Mouse (Mus musculus): ENCODE measurements around the gene Lonrf2. TPM values are rescaled to one million over a fixed set of nuclear protein-coding genes. Genes with fewer than 3 reads are reported as not detected.

Lonrf2 gene
- polyA plus RNA-seq, 1 experiment from 2014 or later = 0.99 TPM

DNA sequence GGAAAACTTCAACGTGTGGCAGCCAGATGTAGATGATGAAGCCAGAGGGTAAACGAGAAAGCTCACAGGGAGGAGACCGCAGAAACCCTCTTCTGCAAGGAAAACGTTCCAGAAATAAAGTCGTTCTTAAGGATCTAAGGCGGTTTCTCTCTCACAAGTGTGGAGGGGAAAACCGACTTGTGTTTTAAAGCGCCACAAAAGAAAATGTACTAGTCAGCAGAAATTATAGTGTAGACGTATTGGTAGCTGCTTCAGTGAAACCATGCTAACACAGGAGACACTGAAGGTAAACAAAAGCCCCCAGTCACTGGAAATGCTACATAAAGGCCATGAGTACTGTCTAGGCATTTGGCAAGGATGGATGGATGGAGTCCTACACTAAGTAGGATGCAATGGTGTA lies 19.2 kb downstream of the Lonrf2 start:
- Histone ChIP-seq H3K36me3 (ENCODE audit: insufficient read depth) (0 out of 2 replicates have a peak, but pooled peaks cover 3% of the 10 kb centered on the region), H3K27me3 (ENCODE audit: insufficient read depth, low read length) (no peaks in the 10 kb centered on the region), H3K27ac (ENCODE audit: low read depth) (no peak overlapping the region), H3K4me2 (no peak overlapping the region), H3K9ac (no peak overlapping the region), H3K9me3 (ENCODE audit: low read depth, low read length) (no peaks in the 10 kb centered on the region), H3K4me3 (ENCODE audit: low read depth, low read length) (no peak overlapping the region), H3K4me1 (ENCODE audit: insufficient read depth) (no peaks in the 10 kb centered on the region)
- no peak for TF ChIP-seq CTCF (IDR thresholded peaks at IDR 0.05; ENCODE audit: low read depth)
- ATAC-seq (ENCODE audit: insufficient read depth) (no peak), DNase-seq (no peak)
- 65% methylated on average over 9 of the region's 9 CpGs for WGBS

DNA sequence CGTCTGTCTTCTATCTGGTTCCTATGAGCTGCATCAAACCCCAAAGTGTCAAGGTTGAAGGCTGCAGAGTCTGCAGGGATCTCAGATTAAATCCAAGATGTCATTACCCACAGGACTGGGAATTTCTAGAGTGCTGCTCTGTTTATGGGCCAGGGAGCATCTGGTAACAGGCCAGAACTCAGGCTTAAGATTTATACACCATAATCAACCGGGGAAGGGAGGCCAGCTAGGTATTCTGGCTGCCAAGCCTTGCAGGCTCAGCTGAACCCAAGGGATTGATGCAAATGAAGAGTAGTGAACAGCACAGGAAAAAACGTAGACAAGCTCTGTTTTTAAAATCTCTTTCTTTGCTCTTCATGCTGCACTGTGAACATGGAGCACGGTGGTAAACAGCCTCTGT lies 20.2 kb downstream of the Lonrf2 start:
- no peak for TF ChIP-seq CTCF (IDR thresholded peaks at IDR 0.05; ENCODE audit: low read depth)
- Histone ChIP-seq H3K36me3 (ENCODE audit: insufficient read depth) (0 out of 2 replicates have a peak, but pooled peaks cover 3% of the 10 kb centered on the region), H3K9me3 (ENCODE audit: low read depth, low read length) (no peaks in the 10 kb centered on the region), H3K27me3 (ENCODE audit: insufficient read depth, low read length) (no peaks in the 10 kb centered on the region), H3K27ac (ENCODE audit: low read depth) (no peak overlapping the region), H3K4me2 (no peak overlapping the region), H3K4me3 (ENCODE audit: low read depth, low read length) (no peak overlapping the region), H3K4me1 (ENCODE audit: insufficient read depth) (no peaks in the 10 kb centered on the region), H3K9ac (no peak overlapping the region)
- 56% methylated on average over 4 of the region's 4 CpGs for WGBS
- no peak for DNase-seq
- no peak for ATAC-seq (ENCODE audit: insufficient read depth)

DNA sequence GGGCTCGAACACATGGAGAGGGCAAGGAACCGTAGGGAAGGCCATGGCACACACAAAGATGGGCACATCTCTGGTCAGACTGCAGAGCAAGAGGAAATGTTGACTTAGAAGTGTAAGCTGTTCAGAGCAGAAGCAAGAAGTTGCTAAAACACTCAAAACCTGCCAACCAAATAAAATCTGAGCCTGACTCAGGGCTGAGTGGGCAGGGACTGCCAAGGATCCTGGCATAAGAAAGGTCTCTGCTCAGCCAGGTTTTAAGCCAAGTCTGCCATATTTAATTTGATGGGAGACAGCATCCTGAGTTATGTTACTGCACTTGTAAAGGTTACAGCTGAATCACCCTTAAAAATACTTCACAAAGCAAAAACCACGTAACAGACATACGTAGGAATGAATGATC lies 29.4 kb downstream of the Lonrf2 start:
- ATAC-seq (ENCODE audit: insufficient read depth) (no peak), DNase-seq (no peak)
- TF ChIP-seq CTCF (IDR thresholded peaks at IDR 0.05; ENCODE audit: low read depth) = no peak
- Histone ChIP-seq H3K27ac (ENCODE audit: low read depth) (no peak overlapping the region), H3K9ac (no peak overlapping the region), H3K27me3 (ENCODE audit: insufficient read depth, low read length) (no peaks in the 10 kb centered on the region), H3K4me3 (ENCODE audit: low read depth, low read length) (no peak overlapping the region), H3K4me1 (ENCODE audit: insufficient read depth) (no peaks in the 10 kb centered on the region), H3K36me3 (ENCODE audit: insufficient read depth) (no peaks in the 10 kb centered on the region), H3K9me3 (ENCODE audit: low read depth, low read length) (no peaks in the 10 kb centered on the region), H3K4me2 (no peak overlapping the region)
- WGBS = 90% methylated on average over 4 of the region's 4 CpGs

DNA sequence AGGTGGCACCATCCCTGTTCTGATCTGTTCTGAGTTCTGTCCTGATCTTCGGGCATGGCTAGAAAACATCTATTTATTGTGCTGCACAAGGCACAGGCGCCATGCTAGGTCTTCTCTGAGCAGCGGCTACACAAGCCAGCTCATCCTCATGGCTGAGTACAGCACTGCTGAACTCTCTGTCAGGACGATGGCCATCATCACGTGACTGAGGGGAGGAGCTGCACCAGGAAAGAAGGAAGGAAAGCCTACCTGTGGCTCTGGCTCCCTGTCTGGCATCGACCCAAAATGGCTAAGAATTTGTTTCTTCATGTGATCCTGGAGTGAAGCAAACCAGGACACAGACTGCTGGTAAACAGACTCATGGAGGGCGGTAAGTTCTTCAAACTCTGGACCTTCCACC lies 36.1 kb downstream of the Lonrf2 start:
- H3K27ac ChIP-seq (ENCODE audit: low read depth) = no peak overlapping the region
- no peak overlapping the region for H3K4me3 ChIP-seq (ENCODE audit: low read depth, low read length)
- H3K9me3 ChIP-seq (ENCODE audit: low read depth, low read length) = no peaks in the 10 kb centered on the region
- DNase-seq (no peak), ATAC-seq (ENCODE audit: insufficient read depth) (no peak)
- 67% methylated on average over 7 of the region's 7 CpGs for WGBS
- no peak overlapping the region for H3K4me2 ChIP-seq
- H3K9ac ChIP-seq = no peak overlapping the region
- no peaks in the 10 kb centered on the region for H3K27me3 ChIP-seq (ENCODE audit: insufficient read depth, low read length)
- H3K36me3 ChIP-seq (ENCODE audit: insufficient read depth) = 0 out of 2 replicates have a peak, but pooled peaks cover 5% of the 10 kb centered on the region
- no peaks in the 10 kb centered on the region; the same call in 1 of the 2 replicates for H3K4me1 ChIP-seq (ENCODE audit: insufficient read depth)
- no peak for TF ChIP-seq CTCF (IDR thresholded peaks at IDR 0.05; ENCODE audit: low read depth)

DNA sequence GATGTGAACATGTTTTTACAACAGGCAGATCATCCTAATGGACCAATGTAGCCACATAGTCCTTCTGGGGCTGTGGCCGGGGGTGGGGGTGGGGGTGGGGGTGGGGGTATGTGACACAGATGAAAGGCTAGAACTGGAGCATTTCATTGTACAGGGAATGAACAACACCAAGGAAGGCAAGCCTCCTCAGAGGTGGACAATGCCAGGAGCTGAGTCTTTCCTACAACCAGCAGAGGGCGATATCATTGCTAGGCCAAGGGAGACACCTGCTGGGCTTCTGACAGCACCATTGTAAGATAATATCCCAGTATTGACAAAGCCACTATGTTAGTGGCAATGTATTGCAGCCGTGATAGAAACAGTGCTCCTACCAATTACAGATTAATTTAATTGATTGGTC lies 37.2 kb downstream of the Lonrf2 start:
- Histone ChIP-seq H3K4me3 (ENCODE audit: low read depth, low read length) (no peak overlapping the region), H3K27ac (ENCODE audit: low read depth) (no peak overlapping the region), H3K9ac (no peak overlapping the region), H3K27me3 (ENCODE audit: insufficient read depth, low read length) (no peaks in the 10 kb centered on the region), H3K4me1 (ENCODE audit: insufficient read depth) (no peaks in the 10 kb centered on the region; the same call in 1 of the 2 replicates), H3K36me3 (ENCODE audit: insufficient read depth) (0 out of 2 replicates have a peak, but pooled peaks cover 5% of the 10 kb centered on the region), H3K4me2 (no peak overlapping the region), H3K9me3 (ENCODE audit: low read depth, low read length) (no peaks in the 10 kb centered on the region)
- TF ChIP-seq CTCF (IDR thresholded peaks at IDR 0.05; ENCODE audit: low read depth) = peak; percentile 74
- WGBS = 27% methylated on average over 3 of the region's 3 CpGs
- ATAC-seq (ENCODE audit: insufficient read depth) = no peak
- DNase-seq = peak; percentile 62

DNA sequence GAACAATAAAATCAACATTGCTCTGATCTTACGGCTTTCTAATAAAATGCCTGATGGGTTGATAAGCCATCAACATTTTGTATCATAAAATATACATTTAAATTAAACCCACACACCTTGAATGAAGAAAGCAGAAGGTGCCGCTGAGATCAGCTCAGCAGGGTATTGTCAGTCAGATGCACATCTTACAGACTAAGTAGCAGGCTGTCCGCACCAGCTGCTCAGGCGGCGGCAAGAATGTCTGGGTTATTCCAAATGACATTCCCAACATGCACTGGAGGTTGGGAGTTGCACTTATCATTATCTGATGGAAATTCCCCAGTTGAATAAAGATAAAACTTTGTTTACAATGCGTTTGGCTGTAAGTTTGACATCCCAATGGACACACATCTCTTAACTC lies 39.6 kb downstream of the Lonrf2 start:
- Histone ChIP-seq H3K9me3 (ENCODE audit: low read depth, low read length) (no peaks in the 10 kb centered on the region), H3K9ac (no peak overlapping the region), H3K27ac (ENCODE audit: low read depth) (no peak overlapping the region), H3K4me1 (ENCODE audit: insufficient read depth) (no peaks in the 10 kb centered on the region; the same call in 1 of the 2 replicates), H3K4me3 (ENCODE audit: low read depth, low read length) (no peak overlapping the region), H3K27me3 (ENCODE audit: insufficient read depth, low read length) (no peaks in the 10 kb centered on the region), H3K4me2 (no peak overlapping the region), H3K36me3 (ENCODE audit: insufficient read depth) (0 out of 2 replicates have a peak, but pooled peaks cover 5% of the 10 kb centered on the region)
- no peak for ATAC-seq (ENCODE audit: insufficient read depth)
- DNase-seq = peak; percentile 31
- 63% methylated on average over 6 of the region's 6 CpGs for WGBS
- no peak for TF ChIP-seq CTCF (IDR thresholded peaks at IDR 0.05; ENCODE audit: low read depth)

DNA sequence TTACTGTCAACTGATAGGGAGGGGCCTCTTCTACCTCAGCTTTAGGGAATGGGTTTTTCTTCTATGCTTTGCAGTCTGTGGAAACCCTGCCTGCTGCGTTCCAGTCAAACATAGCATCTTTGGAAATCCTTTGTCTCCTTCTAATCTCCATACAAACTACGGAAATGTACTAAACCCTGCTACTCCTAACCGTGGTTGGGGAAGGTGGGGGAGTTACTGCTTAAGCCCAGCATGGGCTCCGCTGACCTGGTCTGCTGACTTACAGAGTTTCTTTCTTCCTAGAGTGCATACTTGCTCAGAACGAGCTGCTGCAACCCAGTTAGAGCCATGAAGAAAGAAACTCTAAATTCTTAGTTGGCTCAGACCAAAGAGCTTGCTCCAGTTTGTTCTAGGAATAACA lies 41.0 kb downstream of the Lonrf2 start:
- Histone ChIP-seq H3K27me3 (ENCODE audit: insufficient read depth, low read length) (no peaks in the 10 kb centered on the region), H3K9me3 (ENCODE audit: low read depth, low read length) (no peaks in the 10 kb centered on the region), H3K4me3 (ENCODE audit: low read depth, low read length) (no peak overlapping the region), H3K36me3 (ENCODE audit: insufficient read depth) (0 out of 2 replicates have a peak, but pooled peaks cover 5% of the 10 kb centered on the region), H3K9ac (no peak overlapping the region), H3K4me1 (ENCODE audit: insufficient read depth) (no peaks in the 10 kb centered on the region; the same call in 1 of the 2 replicates), H3K27ac (ENCODE audit: low read depth) (no peak overlapping the region), H3K4me2 (no peak overlapping the region)
- no peak for TF ChIP-seq CTCF (IDR thresholded peaks at IDR 0.05; ENCODE audit: low read depth)
- ATAC-seq (ENCODE audit: insufficient read depth) = no peak
- WGBS = 74% methylated on average over 5 of the region's 5 CpGs
- DNase-seq = no peak

Measured in lung, embryonic 14.5 days (tissue).